Mouse (Mus musculus): ENCODE results near the gene Rad18. TPM values are rescaled to one million over a fixed set of nuclear protein-coding genes. Genes with fewer than 3 reads are reported as not detected.

The Rad18 gene
- polyA plus RNA-seq, 1 experiment from 2014 or later = 20.3 TPM

- no peak overlapping the region for H3K9ac ChIP-seq (replicated peaks; ENCODE audit: low read depth, low read length)
- ATAC-seq = no peak
- no peaks in the 10 kb centered on the region for H3K36me3 ChIP-seq (ENCODE audit: control insufficient read depth, insufficient read depth)
- H3K4me3 ChIP-seq (replicated peaks; ENCODE audit: low read length) = no peak overlapping the region
- WGBS = 86% methylated on average over 3 of the region's 3 CpGs
- H3K27ac ChIP-seq (ENCODE audit: low read length) = no peak overlapping the region
- no peaks in the 10 kb centered on the region for H3K9me3 ChIP-seq (ENCODE audit: control insufficient read depth, low read length)
- no peaks in the 10 kb centered on the region for H3K27me3 ChIP-seq (replicated peaks; ENCODE audit: control insufficient read depth, insufficient read depth, low read length)
- no peaks in the 10 kb centered on the region for H3K4me1 ChIP-seq (replicated peaks; ENCODE audit: control insufficient read depth, insufficient read depth, low read length)
- H3K4me2 ChIP-seq (ENCODE audit: low read length) = no peak overlapping the region
Observed at GRCm38 (mm10) chr6:112574558-112574957, 121.9 kb downstream of the Rad18 start.

GRCm38 (mm10) chr6:112570413-112570812 lies 126.1 kb downstream of the Rad18 start:
- Histone ChIP-seq H3K4me2 (ENCODE audit: low read length) (no peak overlapping the region), H3K4me3 (replicated peaks; ENCODE audit: low read length) (no peak overlapping the region), H3K36me3 (ENCODE audit: control insufficient read depth, insufficient read depth) (no peaks in the 10 kb centered on the region), H3K9me3 (ENCODE audit: control insufficient read depth, low read length) (no peaks in the 10 kb centered on the region), H3K9ac (replicated peaks; ENCODE audit: low read depth, low read length) (no peak overlapping the region), H3K4me1 (replicated peaks; ENCODE audit: control insufficient read depth, insufficient read depth, low read length) (no peaks in the 10 kb centered on the region), H3K27me3 (replicated peaks; ENCODE audit: control insufficient read depth, insufficient read depth, low read length) (no peaks in the 10 kb centered on the region), H3K27ac (ENCODE audit: low read length) (no peak overlapping the region)
- no peak for ATAC-seq
- 35% methylated on average over 1 of the region's 1 CpGs for WGBS

Other genes starting within 250 kb of the Rad18 start
- gene Cav3, start 237.2 kb downstream of the Rad18 start, polyA plus RNA-seq (2015; fragmentation: Nextera tagmentation; extraction: Ambion mirVana) = 0.29 TPM in 1 of 2 replicates, not detected in the other
- gene Oxtr, start 206.7 kb downstream of the Rad18 start, polyA plus RNA-seq (2015; fragmentation: Nextera tagmentation; extraction: Ambion mirVana) = 0.75 and 1.5 TPM in 2 replicates

Data from forebrain, embryonic 16.5 days (tissue).